Mouse (Mus musculus) gastrocnemius, postnatal 36 days (tissue): ENCODE measurements at regions not wholly inside any gene's neighbourhood (a gene's known extent, or its start where the extent isn't known, plus 50 kb on each side); places are given as distances from the start of the nearest gene placed in this dataset.

Experiments used
- DNase-seq, 2 experiments: peaks; one replicate each; pipeline ENCODE4 v3.0.0; 2022
- intact Hi-C: fragments of 180-260 bp; cut with DNase I; formaldehyde crosslinking; loops from one replicate; pipeline ENCODE4 v1.15.1; 2025

DNA sequence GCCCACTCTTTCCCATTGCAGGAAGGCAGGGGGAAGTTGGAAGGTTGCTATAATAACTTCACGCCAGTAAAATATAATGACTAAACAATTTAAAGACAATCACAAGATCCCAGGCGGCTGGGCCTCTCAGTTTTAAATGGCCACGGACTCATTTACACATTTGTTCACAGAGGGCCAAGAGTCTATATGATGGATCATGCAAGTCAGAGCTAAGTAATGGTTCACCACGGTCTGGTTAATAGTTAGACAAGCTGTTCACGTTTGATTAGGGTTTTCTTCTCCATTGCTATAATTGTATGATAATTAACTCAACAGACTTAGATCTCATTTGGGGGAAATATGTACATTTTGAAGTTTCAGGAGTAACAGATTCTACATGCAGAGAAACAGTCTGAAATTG is 170.0 kb downstream of the Ppargc1a start:
- DNase-seq: no peak
- intact Hi-C loops: no loop called here

DNA sequence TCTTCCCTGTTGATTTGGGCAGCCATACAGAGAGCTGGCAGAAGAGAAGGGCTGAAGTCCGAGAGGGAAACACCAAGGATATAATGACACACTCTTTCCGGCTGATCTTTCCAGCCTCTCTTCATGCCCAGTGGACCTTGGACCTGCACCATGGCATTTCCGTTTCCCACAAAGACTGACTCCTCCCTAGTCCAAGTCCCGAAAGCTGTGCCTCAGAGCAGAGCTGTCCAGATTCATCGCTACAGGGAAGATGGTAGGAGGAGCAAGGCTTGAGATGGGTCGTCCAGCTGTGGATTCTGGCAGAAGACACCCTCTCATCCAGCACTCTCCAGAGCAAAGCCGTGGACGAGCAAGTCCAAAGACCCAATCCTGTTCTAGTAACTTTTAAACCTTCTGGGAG is 176.2 kb downstream of the Ppargc1a start:
- intact Hi-C loops: no loop called here

GRCm38 (mm10) chr5:51387751-51388150 is 179.8 kb downstream of the Ppargc1a start:
- no peak for DNase-seq
- intact Hi-C loops: no loop called here

More for the DNA sequence above, 176.2 kb downstream of the Ppargc1a start:
- DNase-seq: peak; percentile 13 to 15

- intact Hi-C loops: no loop called here
- no peak for DNase-seq
Observed at GRCm38 (mm10) chr5:51386409-51386808, 181.1 kb downstream of the Ppargc1a start.

- intact Hi-C loops: no loop called here
- no peak for DNase-seq
Observed at GRCm38 (mm10) chr5:51384278-51384677, 183.2 kb downstream of the Ppargc1a start.

GRCm38 (mm10) chr5:51359101-51359500 is 208.4 kb downstream of the Ppargc1a start:
- intact Hi-C loops: no loop called here
- DNase-seq: no peak

- intact Hi-C loops: no loop called here
- no peak for DNase-seq
Observed at GRCm38 (mm10) chr5:51348256-51348655, 219.3 kb downstream of the Ppargc1a start.

- intact Hi-C loops: no loop called here
- DNase-seq: no peak
Observed at GRCm38 (mm10) chr5:51329142-51329541, 238.4 kb downstream of the Ppargc1a start.

DNA sequence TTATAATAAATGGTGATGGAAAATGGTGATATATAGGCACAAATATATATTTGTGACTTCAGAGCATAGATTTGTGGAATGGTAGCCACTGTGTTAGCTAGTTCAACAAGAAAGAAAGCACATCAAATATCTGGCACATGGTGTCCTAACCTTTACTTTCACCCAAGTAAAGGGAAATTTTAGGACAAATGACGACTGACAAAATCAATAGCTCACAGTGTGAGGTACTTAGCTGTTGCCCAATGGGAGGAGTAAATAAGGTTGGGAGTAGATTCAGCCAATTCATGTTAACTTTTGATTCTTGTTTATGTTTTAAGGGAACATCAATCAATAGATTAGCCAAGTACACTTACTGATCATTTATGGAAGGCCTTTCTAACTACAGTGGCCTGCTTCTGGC is 278.3 kb downstream of the Ppargc1a start:
- no peak for DNase-seq
- intact Hi-C loops: no loop called here

- no peak for DNase-seq
- intact Hi-C loops: no loop called here
Observed at GRCm38 (mm10) chr5:51288234-51288633, 279.3 kb downstream of the Ppargc1a start.

GRCm38 (mm10) chr5:51241156-51241555 is 326.4 kb downstream of the Ppargc1a start:
- DNase-seq: no peak
- intact Hi-C loops: no loop called here

DNA sequence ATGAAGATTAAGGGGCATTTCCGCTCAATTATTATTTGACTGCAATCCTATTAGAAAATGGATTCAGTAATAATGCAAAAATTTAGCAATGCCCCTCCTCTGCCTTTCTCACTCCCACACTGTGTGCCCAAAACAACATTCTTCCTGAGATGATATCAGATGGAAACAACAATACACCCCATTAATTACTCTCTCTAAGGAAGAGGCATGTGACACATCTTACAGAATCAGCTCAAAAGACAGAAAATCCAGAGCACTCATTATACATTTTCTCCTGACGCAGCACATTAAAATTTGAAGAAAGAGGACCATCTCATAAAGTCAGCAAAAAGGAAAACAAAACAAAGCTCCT is 333.5 kb downstream of the Ppargc1a start:
- DNase-seq: no peak
- intact Hi-C loops: no loop called here

DNA sequence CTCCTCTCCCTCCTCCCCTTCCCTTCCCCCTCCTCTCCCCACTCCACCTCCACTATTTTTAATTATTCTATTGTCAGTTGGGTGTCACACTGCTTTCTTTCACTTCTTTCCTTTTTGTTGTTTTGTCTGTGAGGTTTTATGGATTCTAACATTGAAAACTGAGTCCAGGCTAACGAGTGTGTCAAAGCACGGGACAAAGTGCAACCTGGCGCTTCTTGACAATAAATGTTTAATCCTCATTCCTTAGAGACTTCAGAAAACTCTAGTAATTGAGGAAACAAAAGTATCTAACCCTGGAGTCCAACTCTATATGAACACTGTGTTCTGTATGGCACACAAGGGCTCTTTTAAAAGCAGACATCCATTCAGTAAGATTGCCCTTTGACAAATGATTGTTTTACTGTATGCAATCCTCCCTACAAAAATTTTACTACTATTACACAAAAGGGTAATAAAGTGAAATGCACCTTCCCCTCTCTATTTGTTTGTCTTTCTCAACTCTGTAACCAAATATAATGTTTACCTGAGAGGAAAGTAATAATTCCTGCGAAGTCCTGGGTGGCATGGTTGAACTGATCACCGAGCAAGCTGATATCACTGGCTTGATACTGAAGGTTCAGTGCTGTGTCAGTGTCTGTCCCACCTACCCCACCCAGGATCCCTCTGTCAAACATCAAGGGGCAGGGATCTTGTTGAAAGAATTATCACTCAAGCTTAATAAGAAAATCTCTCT is 334.1 kb downstream of the Ppargc1a start:
- no peak for DNase-seq
- intact Hi-C loops: no loop called here

DNA sequence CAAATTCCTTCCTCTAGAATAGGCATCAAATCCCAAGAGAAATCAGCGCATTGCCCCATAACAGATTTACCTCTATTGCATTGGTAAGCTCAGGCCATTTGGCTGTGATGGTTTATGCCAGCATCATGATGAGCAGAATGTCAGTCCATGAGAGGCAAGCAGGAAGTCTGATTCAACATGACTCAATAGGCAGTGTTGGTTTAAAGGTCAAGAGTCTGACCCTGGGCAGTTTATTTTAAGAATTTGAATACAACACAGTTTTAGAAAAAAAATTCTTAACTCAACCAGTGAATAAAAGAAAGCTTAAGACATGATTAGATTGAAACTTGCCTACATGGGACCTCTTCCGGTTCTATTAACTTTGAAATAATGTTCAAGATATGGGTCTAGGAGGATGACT is 337.7 kb downstream of the Ppargc1a start:
- DNase-seq: no peak
- intact Hi-C loops: no loop called here

DNA sequence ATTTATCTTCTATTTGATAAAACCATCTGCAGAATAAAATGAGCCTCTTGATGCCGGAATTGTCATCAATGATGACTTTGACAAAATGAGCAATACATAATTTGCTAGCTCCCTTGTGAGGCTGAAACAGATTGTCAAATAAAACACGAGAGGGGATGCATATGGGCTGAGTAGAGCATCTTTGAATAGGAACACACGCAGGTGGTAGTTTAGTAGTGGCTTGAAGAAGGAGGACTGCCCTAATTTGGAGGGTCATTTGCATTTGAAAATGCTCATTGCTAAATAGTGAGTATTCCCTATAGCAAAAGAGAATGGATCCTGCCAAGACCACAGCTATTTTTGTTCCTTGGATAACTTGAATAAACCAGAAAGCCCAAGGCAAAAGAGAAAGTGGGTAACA is 339.5 kb downstream of the Ppargc1a start:
- intact Hi-C loops: no loop called here
- DNase-seq: no peak

DNA sequence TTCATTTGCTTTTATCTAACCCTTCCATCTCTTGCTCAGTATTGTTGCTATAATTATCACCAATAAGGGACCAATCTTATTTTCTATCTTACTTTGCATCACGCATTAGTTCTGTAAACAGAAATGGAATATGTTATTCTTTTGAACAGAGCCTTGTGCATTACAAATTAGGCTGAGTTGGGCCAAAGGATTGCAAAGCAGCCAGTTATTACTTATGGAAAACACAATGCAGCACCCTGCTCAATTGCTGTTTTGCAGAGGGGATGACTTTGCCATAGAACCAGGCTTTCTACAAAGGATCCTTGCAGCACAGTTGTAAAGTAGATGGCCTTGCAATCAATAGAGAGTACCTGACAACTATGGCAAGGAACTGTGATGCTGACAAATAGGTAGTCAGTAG is 364.3 kb downstream of the Ppargc1a start:
- no peak for DNase-seq
- intact Hi-C loops: no loop called here

GRCm38 (mm10) chr5:51202525-51203215 is 364.9 kb downstream of the Ppargc1a start:
- intact Hi-C loops: no loop called here
- no peak for DNase-seq

GRCm38 (mm10) chr5:51196393-51197347 is 370.9 kb downstream of the Ppargc1a start:
- intact Hi-C loops: no loop called here

DNA sequence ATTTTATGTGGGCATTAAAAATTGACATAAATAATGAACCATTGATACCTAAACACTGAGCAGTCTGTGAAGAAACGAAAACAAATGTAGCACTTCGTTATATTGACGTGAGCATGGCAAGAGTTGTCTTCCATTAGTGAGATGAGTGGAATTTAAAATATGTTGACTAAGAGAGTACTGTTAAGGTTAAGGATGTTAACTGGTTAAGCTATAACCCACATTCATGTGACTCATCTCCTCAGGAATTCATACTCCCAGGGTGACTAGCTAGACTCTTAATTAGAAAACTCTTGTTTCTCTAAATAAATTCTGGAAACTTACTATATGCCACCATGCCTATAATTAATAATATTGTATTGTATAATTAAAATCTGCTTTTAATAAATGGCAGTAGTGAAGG is 376.9 kb downstream of the Ppargc1a start:
- intact Hi-C loops: no loop called here

More at GRCm38 (mm10) chr5:51196393-51197347, 370.9 kb downstream of the Ppargc1a start:
- no peak for DNase-seq

DNA sequence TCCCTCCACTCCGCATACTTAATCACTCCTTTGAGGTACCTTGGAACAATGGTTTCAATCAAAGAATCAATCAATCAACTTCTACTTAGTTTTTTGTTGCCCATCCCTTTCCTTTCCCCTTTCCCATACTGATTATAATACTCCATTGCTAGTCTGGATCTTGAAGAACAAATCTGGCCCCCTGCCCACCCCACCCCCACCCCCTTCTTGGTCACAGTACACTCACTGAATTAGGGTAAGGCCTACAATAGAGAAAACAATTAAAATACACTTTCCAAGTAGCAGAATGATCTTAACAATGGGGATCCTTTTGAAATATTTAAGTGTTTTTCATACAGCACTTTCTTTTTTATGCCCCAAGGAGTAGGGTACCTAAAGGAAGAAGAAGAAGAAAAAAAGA is 397.7 kb downstream of the Ppargc1a start:
- intact Hi-C loops: no loop called here
- DNase-seq: no peak

More for the DNA sequence above, 376.9 kb downstream of the Ppargc1a start:
- DNase-seq: no peak

GRCm38 (mm10) chr5:51168206-51168605 is 399.3 kb downstream of the Ppargc1a start:
- DNase-seq: no peak
- intact Hi-C loops: no loop called here
